Comparison of ENCODE assay signal across 9 mouse cellular contexts in genomic region chr10:105652475-105652874, GRCm38 (mm10).
"Had no signal": no experiment of that assay in that cellular context is flagged by ENCODE, and none has a peak within 500 bp of the region (broad histone marks: within the 10 kb centered on the region; RNA-seq: fewer than 3 reads in every experiment).

No protein-coding gene starts in this region.

- DNase-seq: kidney, postnatal 4 days; left cerebral cortex, postnatal 4 days; lung, adult 2 months; lung, postnatal 36 days; retina, postnatal 1 day; right cerebral cortex, postnatal 4 days; spleen, adult 18-20 months; thymus, adult 18-20 months; thymus, postnatal 14 days had no signal
